Mouse (Mus musculus) T-helper 17 cell (primary cell): ENCODE data around the gene Gsk3a.

Source experiments
- in situ Hi-C, 2 experiments: fragments of 300-600 bp; cut with MboI, MseI; formaldehyde crosslinking; loops; 1 replicate in 1 of 2; 2 replicates in 1 of 2; pipeline ENCODE4 v1.15.1; 2025; ENCODE audit warnings: high pct_unique_total_duplicates in 2 of 2

The Gsk3a gene

DNA sequence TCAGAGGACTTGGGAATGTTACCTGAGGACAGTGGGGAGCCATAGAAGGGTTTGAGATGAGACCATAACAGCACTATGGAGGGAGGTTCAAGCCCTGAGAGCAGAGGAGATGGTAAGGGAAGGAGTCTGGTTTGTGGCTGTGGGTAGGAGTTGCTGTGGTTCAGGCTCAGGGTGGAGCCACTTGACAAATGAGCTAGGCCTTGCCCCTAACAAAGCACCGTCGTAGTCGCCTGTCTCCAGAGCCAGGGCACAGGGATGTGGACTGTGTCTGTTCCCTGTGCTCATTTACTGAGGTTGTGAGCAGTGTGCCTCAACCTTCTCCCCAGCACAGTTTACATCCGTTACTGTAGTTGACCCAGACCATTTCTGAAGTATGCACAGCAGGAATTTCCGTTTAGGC, 36.9 kb upstream of the Gsk3a start:
- in situ Hi-C loops, result loop anchor here (5.0 to 25.0 kb wide), 3 partner anchors 50 to 1963 kb away; partner anchors contain the start of genes Coq8b (in 1 of the 2), Dedd2 (in 1 of the 2), Itpkc (in 1 of the 2) and Zfp526 (in 1 of the 2)

GRCm38 (mm10) chr7:25273259-25274241, 35.9 kb upstream of the Gsk3a start:
- in situ Hi-C loops, result loop anchor here (5.0 to 25.0 kb wide), 3 partner anchors 49 to 1964 kb away; partner anchors contain the start of genes Coq8b (in 1 of the 2), Dedd2 (in 1 of the 2), Itpkc (in 1 of the 2) and Zfp526 (in 1 of the 2)

GRCm38 (mm10) chr7:25272445-25273258, 35.0 kb upstream of the Gsk3a start:
- in situ Hi-C loops, result loop anchor here (5.0 to 25.0 kb wide), 3 partner anchors 48 to 1965 kb away; partner anchors contain the start of genes Coq8b (in 1 of the 2), Dedd2 (in 1 of the 2), Itpkc (in 1 of the 2) and Zfp526 (in 1 of the 2)

DNA sequence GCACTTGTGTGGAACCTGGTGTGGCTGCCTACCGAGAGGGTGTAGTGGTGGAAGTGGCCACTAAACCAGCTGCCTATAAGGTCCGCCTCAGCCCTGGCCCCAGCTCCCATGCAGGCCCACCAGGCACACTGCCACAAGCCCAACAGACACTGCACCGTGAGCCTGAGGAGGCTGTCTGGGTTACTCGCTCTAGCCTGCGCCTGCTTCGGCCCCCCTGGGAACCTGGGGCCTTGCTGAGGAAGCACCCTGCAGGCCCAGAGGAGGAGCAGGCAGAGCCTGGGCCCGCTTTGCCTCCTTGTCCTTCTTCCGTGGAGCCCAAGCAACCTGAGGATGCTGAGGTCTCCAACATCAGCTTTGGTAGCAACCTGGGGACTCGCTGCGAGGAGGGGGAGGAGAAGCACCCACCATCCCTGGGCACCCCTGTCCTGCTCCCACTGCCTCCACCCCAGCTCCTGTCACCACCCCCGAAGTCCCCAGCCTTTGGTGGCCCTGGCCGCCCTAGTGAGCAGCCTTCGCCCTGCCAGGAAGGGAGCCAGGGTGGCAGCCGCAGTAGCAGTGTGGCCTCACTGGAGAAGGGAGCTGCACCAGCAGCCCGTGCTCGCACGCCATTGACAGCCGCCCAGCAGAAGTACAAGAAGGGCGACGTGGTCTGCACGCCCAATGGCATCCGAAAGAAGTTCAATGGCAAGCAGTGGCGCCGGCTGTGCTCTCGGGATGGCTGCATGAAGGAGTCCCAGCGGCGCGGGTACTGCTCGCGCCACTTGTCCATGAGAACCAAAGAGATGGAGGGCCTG, 34.2 kb upstream of the Gsk3a start:
- in situ Hi-C loops, result loop anchor here (5.0 to 25.0 kb wide), 3 partner anchors 47 to 1965 kb away; partner anchors contain the start of genes Coq8b (in 1 of the 2), Dedd2 (in 1 of the 2), Itpkc (in 1 of the 2) and Zfp526 (in 1 of the 2)

GRCm38 (mm10) chr7:25270652-25271633, 33.3 kb upstream of the Gsk3a start:
- in situ Hi-C loops, result loop anchor here (5.0 to 25.0 kb wide), 3 partner anchors 46 to 1966 kb away; partner anchors contain the start of genes Coq8b (in 1 of the 2), Dedd2 (in 1 of the 2), Itpkc (in 1 of the 2) and Zfp526 (in 1 of the 2)

GRCm38 (mm10) chr7:25269545-25270271, 32.1 kb upstream of the Gsk3a start:
- in situ Hi-C loops, result loop anchor here (5.0 to 25.0 kb wide), 3 partner anchors 45 to 1968 kb away; partner anchors contain the start of genes Coq8b (in 1 of the 2), Dedd2 (in 1 of the 2), Itpkc (in 1 of the 2) and Zfp526 (in 1 of the 2)

GRCm38 (mm10) chr7:25269029-25269428, 31.4 kb upstream of the Gsk3a start:
- in situ Hi-C loops, result loop anchor here in 1 of 2 experiments (25.0 kb wide), 1 partner anchor 1968 kb away; the partner anchor contains the start of genes Coq8b and Itpkc

GRCm38 (mm10) chr7:25268588-25268987, 30.9 kb upstream of the Gsk3a start:
- in situ Hi-C loops, result loop anchor here in 1 of 2 experiments (25.0 kb wide), 1 partner anchor 1969 kb away; the partner anchor contains the start of genes Coq8b and Itpkc

- in situ Hi-C loops, result loop anchor here in 1 of 2 experiments (25.0 kb wide), 1 partner anchor 1969 kb away; the partner anchor contains the start of genes Coq8b and Itpkc
Observed at GRCm38 (mm10) chr7:25267751-25268463, 30.3 kb upstream of the Gsk3a start.

DNA sequence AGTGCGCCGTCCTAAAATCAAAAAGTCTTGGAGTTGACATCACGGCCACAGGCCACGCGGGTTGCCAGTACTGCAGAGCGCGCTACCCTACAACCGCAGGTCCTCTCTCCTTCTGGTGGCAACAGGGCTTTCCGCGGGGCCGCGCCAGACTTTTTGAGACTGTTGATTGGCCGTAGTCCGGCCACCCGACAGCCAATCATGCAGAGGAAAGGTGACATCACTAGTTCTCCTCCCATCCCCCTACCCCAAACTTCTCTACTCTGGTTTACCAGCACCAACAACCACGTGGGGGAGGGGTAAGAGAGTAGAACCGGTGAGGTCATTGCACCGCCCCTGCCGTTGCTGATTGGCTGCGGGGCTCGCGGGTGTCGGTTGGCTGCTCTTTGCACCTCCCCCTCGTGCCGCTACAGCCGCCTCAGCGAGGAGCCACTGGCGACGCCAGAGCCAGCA, 29.7 kb upstream of the Gsk3a start, which contains the start of gene Cic:
Gene Cic (plus strand): TSS at position 404 of the 450 bp plus-strand sequence.
- in situ Hi-C loops, result loop anchor here in 1 of 2 experiments (25.0 kb wide), 1 partner anchor 1970 kb away; the partner anchor contains the start of genes Coq8b and Itpkc

- in situ Hi-C loops, result loop anchor here in 1 of 2 experiments (25.0 kb wide), 1 partner anchor 1971 kb away; the partner anchor contains the start of genes Coq8b and Itpkc
Observed at GRCm38 (mm10) chr7:25266180-25266962, 28.7 kb upstream of the Gsk3a start.

GRCm38 (mm10) chr7:25265743-25266142, 28.1 kb upstream of the Gsk3a start:
- in situ Hi-C loops, result loop anchor here in 1 of 2 experiments (25.0 kb wide), 1 partner anchor 1972 kb away; the partner anchor contains the start of genes Coq8b and Itpkc

- in situ Hi-C loops, result loop anchor here in 1 of 2 experiments (25.0 kb wide), 1 partner anchor 1973 kb away; the partner anchor contains the start of genes Coq8b and Itpkc
Observed at GRCm38 (mm10) chr7:25263968-25264870, 26.6 kb upstream of the Gsk3a start.

DNA sequence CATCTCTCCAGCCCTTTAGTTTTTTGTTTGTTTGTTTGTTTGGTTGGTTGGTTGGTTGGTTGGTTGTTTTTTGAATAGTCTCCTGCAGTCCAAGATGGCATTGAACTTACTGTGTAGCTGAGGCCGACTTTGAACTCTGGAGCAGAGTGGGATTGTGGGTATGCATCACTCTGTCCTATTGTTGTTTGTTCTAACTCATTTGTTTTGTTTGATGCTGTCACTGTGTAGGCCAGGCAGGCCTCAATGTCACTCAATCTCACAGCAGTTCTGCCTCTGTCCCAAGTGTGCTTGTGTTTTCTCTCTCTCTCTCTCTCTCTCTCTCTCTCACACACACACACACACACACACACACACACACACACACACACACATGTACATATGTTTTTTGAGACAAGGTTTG, 24.2 kb upstream of the Gsk3a start:
- in situ Hi-C loops, result loop anchor here in 1 of 2 experiments (25.0 kb wide), 1 partner anchor 1975 kb away; the partner anchor contains the start of genes Coq8b and Itpkc
